Mouse (Mus musculus) intestine, postnatal 0 days (tissue): Measurements from ENCODE around the gene Pak2. TPM values are rescaled to one million over a fixed set of nuclear protein-coding genes. Genes with fewer than 3 reads are reported as not detected.

ENCODE experiments used
- ATAC-seq: fragments of 200-750 bp; cut with Nextera tagmentation; 2 replicates; pipeline ENCODE4 v1.8.0; 2017; ENCODE audit warnings: mild to moderate bottlenecking, moderate TSS enrichment, moderate library complexity
- H3K27ac ChIP-seq: fragments of 300-500 bp; sonication (generic); 2 replicates; pipeline ENCODE4 v1.5.1; 2014; ENCODE audit warnings: mild to moderate bottlenecking, low read depth, low read length, moderate library complexity
- H3K27me3 ChIP-seq: fragments of 300-500 bp; sonication (generic); replicated peaks from 2 replicates; pipeline ENCODE4 v1.6.1; 2014; ENCODE audit warnings: low read length, mixed read lengths; ENCODE audit not compliant: control insufficient read depth, insufficient read depth
- H3K36me3 ChIP-seq: fragments of 300-500 bp; sonication (generic); 2 replicates; pipeline ENCODE4 v1.6.1; 2014; ENCODE audit warnings: mild to moderate bottlenecking, moderate library complexity; ENCODE audit not compliant: control insufficient read depth, insufficient read depth
- H3K4me1 ChIP-seq: fragments of 300-500 bp; sonication (generic); replicated peaks from 2 replicates; pipeline ENCODE4 v1.6.1; 2014; ENCODE audit warnings: antibody characterized with exemption, low read length, mixed read lengths; ENCODE audit not compliant: control insufficient read depth, insufficient read depth
- H3K4me2 ChIP-seq: fragments of 300-500 bp; sonication (generic); replicated peaks from 2 replicates; pipeline ENCODE4 v1.6.1; 2014; ENCODE audit warnings: low read depth, mild to moderate bottlenecking, moderate library complexity
- H3K4me3 ChIP-seq: fragments of 300-500 bp; sonication (generic); 2 replicates; pipeline ENCODE4 v1.5.1; 2014; ENCODE audit warnings: low read depth, low read length
- H3K9ac ChIP-seq: fragments of 300-500 bp; sonication (generic); 2 replicates; pipeline ENCODE4 v1.6.1; 2014; ENCODE audit warnings: mild to moderate bottlenecking, low read depth, low read length
- H3K9me3 ChIP-seq: fragments of 300-500 bp; sonication (generic); 2 replicates; pipeline ENCODE4 v1.6.1; 2016; ENCODE audit warnings: mixed run types; ENCODE audit not compliant: control insufficient read depth
- CTCF ChIP-seq: sonication (generic); IDR thresholded peaks from 2 replicates; pipeline ENCODE4 v1.5.1; 2016; ENCODE audit warnings: low read depth, mild to moderate bottlenecking, control low read depth, antibody characterized with exemption, moderate library complexity
- WGBS: fragments of 180-500 bp; shearing (Covaris S2); extraction: QIAGEN DNeasy Blood & Tissue Kit; methylation state at CpG from one replicate; pipeline ENCODE4 v1.1.7; 2014; 5-methylcytosine and 5-hydroxymethylcytosine counted together
- polyA plus RNA-seq: library from polyadenylated mRNA; unstranded; fragments of >200 nt; fragmentation: Nextera tagmentation; extraction: Ambion mirVana; gene quantifications from 2 replicates; pipeline ENCODE4 v1.2.1, GENCODE M21; 2015

Pak2 gene
- polyA plus RNA-seq, 1 experiment from 2014 or later = 23.4 TPM

DNA sequence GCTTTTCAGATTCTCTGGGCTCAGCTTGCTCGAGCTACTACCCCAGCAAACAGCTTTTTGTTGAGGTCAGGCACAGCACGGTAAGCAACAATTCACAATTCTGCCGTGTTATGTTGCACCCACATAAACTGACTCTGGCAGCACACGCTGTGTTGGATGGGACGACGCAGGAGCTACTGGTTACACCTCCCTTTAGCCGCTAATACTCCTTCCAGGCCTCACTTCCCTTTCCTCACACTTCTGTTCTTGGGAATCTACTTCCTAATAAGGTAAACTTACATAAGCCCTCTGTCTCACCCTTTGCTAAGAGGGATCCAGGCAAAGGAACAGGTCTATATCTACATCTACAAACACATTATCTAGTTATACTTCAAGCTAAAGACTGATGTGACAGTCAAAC lies 15.2 kb downstream of the Pak2 start:
- no peak for TF ChIP-seq CTCF
- peaks cover 6% of the 10 kb centered on the region for H3K4me1 ChIP-seq
- H3K27ac ChIP-seq = 0 out of 2 replicates have a peak overlapping the region, but pooled peaks have one; percentile 11
- no peaks in the 10 kb centered on the region for H3K9me3 ChIP-seq
- WGBS = 52% methylated on average over 7 of the region's 7 CpGs
- H3K4me2 ChIP-seq = no peak overlapping the region
- no peak for ATAC-seq
- no peak overlapping the region for H3K4me3 ChIP-seq
- no peak overlapping the region for H3K9ac ChIP-seq
- H3K36me3 ChIP-seq = no peaks in the 10 kb centered on the region
- H3K27me3 ChIP-seq = no peaks in the 10 kb centered on the region

DNA sequence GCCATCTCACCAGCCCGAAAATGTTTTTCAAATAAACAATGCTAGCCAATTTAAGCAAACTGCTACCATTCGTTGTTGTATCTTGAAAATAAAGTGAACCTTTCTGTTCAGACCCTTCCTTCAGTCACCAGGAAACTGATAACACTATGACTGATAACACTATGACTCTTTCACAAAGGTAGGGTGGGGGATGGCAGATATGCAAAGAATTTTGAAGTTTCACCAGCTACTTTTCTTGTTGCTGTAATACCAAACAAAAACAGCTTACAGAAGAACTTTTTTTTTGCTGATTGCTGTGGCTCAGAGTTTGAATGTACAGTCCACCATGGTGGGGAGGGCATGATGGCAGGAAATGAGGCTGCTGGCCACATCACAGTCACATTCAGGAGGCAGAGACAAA lies 16.9 kb downstream of the Pak2 start:
- no peak overlapping the region; the same call in 1 of the 2 replicates for H3K27ac ChIP-seq

DNA sequence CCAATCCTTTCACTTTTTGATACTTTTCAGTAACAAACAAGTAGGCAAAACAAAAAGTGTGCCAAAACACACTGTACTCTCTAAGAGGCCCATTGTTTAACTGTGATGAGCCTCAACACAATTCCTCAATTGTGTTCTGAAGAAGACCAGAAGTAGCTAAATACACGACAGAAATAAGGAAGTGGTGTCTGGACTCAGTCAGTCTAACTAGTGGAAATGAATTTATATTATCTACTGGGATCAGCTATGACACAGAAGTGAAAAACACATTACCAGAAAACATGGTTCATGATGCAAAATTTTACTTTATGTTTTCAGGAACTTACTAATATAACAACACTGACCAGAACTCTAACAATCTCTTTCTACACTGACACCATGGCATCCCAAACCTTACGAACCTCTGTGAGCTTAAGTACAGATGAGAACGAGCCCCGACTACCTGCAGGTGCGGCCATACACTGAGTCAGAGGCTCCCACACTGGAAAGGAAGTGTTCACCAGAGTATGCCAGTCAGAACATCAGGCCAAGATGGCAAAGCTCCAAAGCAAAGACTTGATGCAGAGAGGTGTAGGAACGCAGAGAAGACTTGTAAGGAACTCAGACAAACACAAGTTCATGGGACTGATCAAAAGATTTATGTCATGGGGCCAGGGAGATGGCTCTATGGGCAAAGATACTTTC lies 19.2 kb downstream of the Pak2 start:
- Histone ChIP-seq H3K4me2 (no peak overlapping the region), H3K4me3 (no peak overlapping the region), H3K4me1 (no peaks in the 10 kb centered on the region; the same call in 1 of the 2 replicates), H3K27ac (no peak overlapping the region), H3K36me3 (no peaks in the 10 kb centered on the region), H3K27me3 (no peaks in the 10 kb centered on the region), H3K9ac (no peak overlapping the region), H3K9me3 (no peaks in the 10 kb centered on the region)
- no peak for TF ChIP-seq CTCF
- 50% methylated on average over 6 of the region's 6 CpGs for WGBS
- no peak for ATAC-seq

More for the DNA sequence above, 16.9 kb downstream of the Pak2 start:
- no peak overlapping the region for H3K9ac ChIP-seq
- H3K4me1 ChIP-seq = no peaks in the 10 kb centered on the region; the same call in 1 of the 2 replicates
- ATAC-seq = peak; percentile 28; the same call in 1 of the 2 replicates
- no peak for TF ChIP-seq CTCF
- 55% methylated on average over 2 of the region's 2 CpGs for WGBS
- H3K27me3 ChIP-seq = no peaks in the 10 kb centered on the region
- H3K4me2 ChIP-seq = no peak overlapping the region
- H3K36me3 ChIP-seq = no peaks in the 10 kb centered on the region
- H3K9me3 ChIP-seq = no peaks in the 10 kb centered on the region
- no peak overlapping the region for H3K4me3 ChIP-seq

DNA sequence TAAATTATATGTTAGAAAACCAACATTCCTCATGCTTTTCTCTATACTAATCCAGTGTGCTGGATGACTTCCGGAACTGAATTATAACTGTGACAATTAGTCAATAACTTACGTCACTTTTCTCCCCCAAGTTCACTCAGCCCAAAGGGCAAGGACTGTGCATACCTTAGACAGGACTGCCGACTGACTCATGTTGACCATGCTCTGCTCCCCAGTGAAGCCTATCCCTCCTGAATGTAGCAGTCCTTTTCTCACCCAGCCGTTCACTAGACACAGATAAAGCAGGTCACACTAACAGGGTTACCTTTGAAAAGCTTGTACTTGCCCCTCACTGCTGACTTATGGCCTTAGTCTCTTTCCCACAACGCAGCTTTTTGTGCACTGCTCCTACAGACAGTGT lies 20.3 kb downstream of the Pak2 start:
- no peaks in the 10 kb centered on the region for H3K9me3 ChIP-seq
- peak; percentile 57 for ATAC-seq
- TF ChIP-seq CTCF = no peak
- 44% methylated on average over 5 of the region's 5 CpGs for WGBS
- H3K27me3 ChIP-seq = no peaks in the 10 kb centered on the region
- no peak overlapping the region for H3K4me3 ChIP-seq
- H3K27ac ChIP-seq = peak overlapping the region; percentile 36; the same call in 1 of the 2 replicates
- no peak overlapping the region for H3K4me2 ChIP-seq
- no peaks in the 10 kb centered on the region for H3K36me3 ChIP-seq
- no peaks in the 10 kb centered on the region for H3K4me1 ChIP-seq
- no peak overlapping the region for H3K9ac ChIP-seq

DNA sequence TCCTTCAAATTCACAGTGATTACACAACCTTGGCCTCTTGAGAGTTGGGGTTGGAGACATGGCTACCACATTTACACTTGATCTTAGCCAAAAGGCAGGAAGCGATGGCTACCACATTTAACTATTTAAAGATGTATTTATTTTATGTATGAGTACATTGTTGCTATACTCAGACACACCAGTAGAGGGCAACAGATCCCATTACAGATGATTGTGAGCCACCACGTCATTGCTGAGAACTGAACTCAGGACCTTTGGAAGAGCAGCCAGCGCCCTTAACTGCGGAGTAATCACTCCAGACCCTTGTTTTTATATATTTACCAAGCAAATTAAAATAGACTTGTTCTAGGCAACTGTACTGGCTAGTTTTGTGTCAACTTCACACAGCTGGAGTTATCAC lies 36.8 kb downstream of the Pak2 start:
- Histone ChIP-seq H3K9me3 (no peaks in the 10 kb centered on the region), H3K27me3 (no peaks in the 10 kb centered on the region), H3K9ac (no peak overlapping the region), H3K4me2 (no peak overlapping the region), H3K4me3 (no peak overlapping the region), H3K4me1 (no peaks in the 10 kb centered on the region), H3K36me3 (peaks cover 69% of the 10 kb centered on the region), H3K27ac (no peak overlapping the region)
- TF ChIP-seq CTCF = peak; percentile 57
- no peak for ATAC-seq
- 93% methylated on average over 4 of the region's 4 CpGs for WGBS

DNA sequence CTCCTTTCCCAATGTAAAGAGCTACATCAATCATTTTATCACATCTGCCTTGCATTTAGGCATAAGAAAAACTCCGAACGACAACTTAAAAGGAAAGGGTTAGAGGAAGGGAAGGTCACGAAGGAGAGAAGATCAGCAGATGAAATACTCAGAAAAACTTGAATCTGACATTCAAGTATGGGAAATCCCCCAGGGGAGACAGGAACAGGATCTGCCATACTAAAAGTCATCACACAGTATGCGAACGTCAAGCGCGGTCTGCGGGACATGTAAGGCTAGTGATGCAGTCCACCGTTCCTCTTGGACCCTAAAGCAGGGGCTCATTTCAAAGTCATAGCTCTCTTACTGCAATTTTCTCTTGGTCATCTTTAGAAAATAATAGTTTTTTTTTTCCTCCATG lies 59.5 kb downstream of the Pak2 start:
- Histone ChIP-seq H3K9ac (no peak overlapping the region), H3K4me2 (no peak overlapping the region), H3K27me3 (no peaks in the 10 kb centered on the region), H3K9me3 (no peaks in the 10 kb centered on the region), H3K27ac (no peak overlapping the region), H3K36me3 (peaks cover 64% of the 10 kb centered on the region), H3K4me3 (no peak overlapping the region), H3K4me1 (no peaks in the 10 kb centered on the region)
- WGBS = 94% methylated on average over 9 of the region's 9 CpGs
- no peak for TF ChIP-seq CTCF
- ATAC-seq = no peak
